Mouse (Mus musculus): ENCODE data around the gene Elf1.

GRCm38 (mm10) chr14:79574361-79574760, 93.4 kb downstream of the Elf1 start:
- TF ChIP-seq CTCF (conservative IDR thresholded peaks at IDR 0.05; ENCODE audit: insufficient read depth, insufficient read length, low read depth, low read length): no peak
- TF ChIP-seq POLR2A (IDR thresholded peaks at IDR 0.05; ENCODE audit: low read depth, low read length): no peak
